Mouse (Mus musculus): ENCODE measurements around the gene Arhgap22. TPM values are rescaled to one million over a fixed set of nuclear protein-coding genes. Genes with fewer than 3 reads are reported as not detected.

The Arhgap22 gene
- 6.7 and 8.4 TPM in 2 replicates for polyA plus RNA-seq (2014; fragmentation: Nextera tagmentation; extraction: Ambion mirVana)

GRCm38 (mm10) chr14:33213823-33214766 lies at the start of gene Arhgap22:
Gene Arhgap22 (plus strand): TSS chr14:33214026.
- Histone ChIP-seq H3K4me2 (peak within 1 kb of the TSS; percentile 40; the same call in 1 of the 2 replicates), H3K9ac (no peak within 1 kb of the TSS), H3K9me3 (ENCODE audit: low read depth, low read length) (no peaks in the 10 kb centered on the region), H3K27ac (ENCODE audit: low read depth) (no peak within 1 kb of the TSS), H3K4me3 (ENCODE audit: low read depth, low read length) (no peak within 1 kb of the TSS), H3K27me3 (ENCODE audit: insufficient read depth, low read length) (no peaks in the 10 kb centered on the region), H3K4me1 (ENCODE audit: insufficient read depth) (peaks cover 4% of the 10 kb centered on the region; the same call in 1 of the 2 replicates), H3K36me3 (ENCODE audit: insufficient read depth) (no peaks in the 10 kb centered on the region)
- 12% methylated on average over 28 of the region's 28 CpGs for WGBS
- peak; percentile 85 for ATAC-seq (ENCODE audit: insufficient read depth)
- peak; percentile 99 for TF ChIP-seq CTCF (IDR thresholded peaks at IDR 0.05; ENCODE audit: low read depth)
- DNase-seq = peak; percentile 94

GRCm38 (mm10) chr14:33168750-33169149 lies 45.1 kb upstream of the Arhgap22 start:
- 79% methylated on average over 4 of the region's 4 CpGs for WGBS
- no peaks in the 10 kb centered on the region for H3K27me3 ChIP-seq (ENCODE audit: insufficient read depth, low read length)
- H3K27ac ChIP-seq (ENCODE audit: low read depth) = no peak overlapping the region
- H3K4me2 ChIP-seq = no peak overlapping the region
- H3K9me3 ChIP-seq (ENCODE audit: low read depth, low read length) = no peaks in the 10 kb centered on the region
- DNase-seq (no peak), ATAC-seq (ENCODE audit: insufficient read depth) (no peak)
- no peaks in the 10 kb centered on the region for H3K36me3 ChIP-seq (ENCODE audit: insufficient read depth)
- TF ChIP-seq CTCF (IDR thresholded peaks at IDR 0.05; ENCODE audit: low read depth) = no peak
- H3K9ac ChIP-seq = no peak overlapping the region
- no peaks in the 10 kb centered on the region for H3K4me1 ChIP-seq (ENCODE audit: insufficient read depth)
- H3K4me3 ChIP-seq (ENCODE audit: low read depth, low read length) = no peak overlapping the region

- H3K9me3 ChIP-seq (ENCODE audit: low read depth, low read length) = no peaks in the 10 kb centered on the region
- WGBS = 74% methylated on average over 1 of the region's 1 CpGs
- H3K4me1 ChIP-seq (ENCODE audit: insufficient read depth) = no peaks in the 10 kb centered on the region
- no peak for TF ChIP-seq CTCF (IDR thresholded peaks at IDR 0.05; ENCODE audit: low read depth)
- DNase-seq (no peak), ATAC-seq (ENCODE audit: insufficient read depth) (no peak)
- no peaks in the 10 kb centered on the region for H3K36me3 ChIP-seq (ENCODE audit: insufficient read depth)
- no peaks in the 10 kb centered on the region for H3K27me3 ChIP-seq (ENCODE audit: insufficient read depth, low read length)
- no peak overlapping the region for H3K27ac ChIP-seq (ENCODE audit: low read depth)
- no peak overlapping the region for H3K9ac ChIP-seq
- H3K4me2 ChIP-seq = no peak overlapping the region
- no peak overlapping the region for H3K4me3 ChIP-seq (ENCODE audit: low read depth, low read length)
These were observed 41.9 kb upstream of the Arhgap22 start for GRCm38 (mm10) chr14:33171942-33172341.

GRCm38 (mm10) chr14:33175059-33175821 lies 38.6 kb upstream of the Arhgap22 start:
- no peak for ATAC-seq (ENCODE audit: insufficient read depth)
- Histone ChIP-seq H3K4me3 (ENCODE audit: low read depth, low read length) (no peak overlapping the region), H3K4me2 (no peak overlapping the region), H3K27ac (ENCODE audit: low read depth) (no peak overlapping the region), H3K27me3 (ENCODE audit: insufficient read depth, low read length) (no peaks in the 10 kb centered on the region), H3K36me3 (ENCODE audit: insufficient read depth) (no peaks in the 10 kb centered on the region), H3K9ac (no peak overlapping the region), H3K9me3 (ENCODE audit: low read depth, low read length) (no peaks in the 10 kb centered on the region), H3K4me1 (ENCODE audit: insufficient read depth) (no peaks in the 10 kb centered on the region)
- no peak for TF ChIP-seq CTCF (IDR thresholded peaks at IDR 0.05; ENCODE audit: low read depth)
- no peak for DNase-seq
- 74% methylated on average over 4 of the region's 4 CpGs for WGBS

GRCm38 (mm10) chr14:33180102-33180501 lies 33.7 kb upstream of the Arhgap22 start:
- Histone ChIP-seq H3K4me3 (ENCODE audit: low read depth, low read length) (no peak overlapping the region), H3K27me3 (ENCODE audit: insufficient read depth, low read length) (no peaks in the 10 kb centered on the region), H3K9ac (no peak overlapping the region), H3K4me1 (ENCODE audit: insufficient read depth) (no peaks in the 10 kb centered on the region), H3K36me3 (ENCODE audit: insufficient read depth) (no peaks in the 10 kb centered on the region), H3K9me3 (ENCODE audit: low read depth, low read length) (no peaks in the 10 kb centered on the region), H3K4me2 (no peak overlapping the region), H3K27ac (ENCODE audit: low read depth) (no peak overlapping the region)
- DNase-seq (no peak), ATAC-seq (ENCODE audit: insufficient read depth) (no peak)
- TF ChIP-seq CTCF (IDR thresholded peaks at IDR 0.05; ENCODE audit: low read depth) = no peak
- WGBS = 78% methylated on average over 5 of the region's 5 CpGs

GRCm38 (mm10) chr14:33185068-33185800 lies 28.6 kb upstream of the Arhgap22 start, which contains the start of gene Wdfy4:
Gene Wdfy4 (minus strand): TSS chr14:33185508.
- Histone ChIP-seq H3K27ac (ENCODE audit: low read depth) (no peak within 1 kb of the TSS), H3K4me2 (no peak within 1 kb of the TSS), H3K4me3 (ENCODE audit: low read depth, low read length) (no peak within 1 kb of the TSS), H3K9ac (no peak within 1 kb of the TSS), H3K36me3 (ENCODE audit: insufficient read depth) (no peaks in the 10 kb centered on the region), H3K9me3 (ENCODE audit: low read depth, low read length) (no peaks in the 10 kb centered on the region), H3K4me1 (ENCODE audit: insufficient read depth) (no peaks in the 10 kb centered on the region), H3K27me3 (ENCODE audit: insufficient read depth, low read length) (no peaks in the 10 kb centered on the region)
- TF ChIP-seq CTCF (IDR thresholded peaks at IDR 0.05; ENCODE audit: low read depth) = no peak
- 84% methylated on average over 11 of the region's 11 CpGs for WGBS
- no peak for DNase-seq
- ATAC-seq (ENCODE audit: insufficient read depth) = no peak
